Mouse (Mus musculus) thymus, adult 2 months (tissue): ENCODE data around the gene Fam216a. TPM values are rescaled to one million over a fixed set of nuclear protein-coding genes. Genes with fewer than 3 reads are reported as not detected.

Source experiments
- DNase-seq: peaks from one replicate; pipeline ENCODE4 v3.0.0; 2021
- H3K27ac ChIP-seq: fragments of 200-500 bp; 2 replicates; pipeline ENCODE4 v1.5.1; 2012; ENCODE audit warnings: low read length, control low read depth; ENCODE audit not compliant: control insufficient read depth, insufficient read depth
- H3K27me3 ChIP-seq: fragments of 200-500 bp; 2 replicates; pipeline ENCODE4 v1.6.1; 2012; ENCODE audit warnings: mild to moderate bottlenecking, low read length, moderate library complexity, mixed read lengths; ENCODE audit not compliant: control insufficient read depth, insufficient read depth
- H3K36me3 ChIP-seq: fragments of 200-500 bp; 2 replicates; pipeline ENCODE4 v1.6.1; 2012; ENCODE audit warnings: mild to moderate bottlenecking, low read length, moderate library complexity; ENCODE audit not compliant: control insufficient read depth, insufficient read depth
- H3K4me1 ChIP-seq: fragments of 200-500 bp; replicated peaks from 2 replicates; pipeline ENCODE4 v1.6.1; 2012; ENCODE audit warnings: low read length; ENCODE audit not compliant: control insufficient read depth, insufficient read depth
- H3K4me3 ChIP-seq: fragments of 200-500 bp; 2 replicates; pipeline ENCODE4 v1.5.1; 2012; ENCODE audit warnings: mild to moderate bottlenecking, low read length, control low read depth, moderate library complexity; ENCODE audit not compliant: control insufficient read depth, insufficient read depth
- CTCF ChIP-seq: fragments of 200-500 bp; IDR thresholded peaks from 2 replicates; pipeline ENCODE4 v1.5.1; 2012; ENCODE audit warnings: mild to moderate bottlenecking, control low read depth, low read length, moderate library complexity, borderline replicate concordance; ENCODE audit not compliant: control insufficient read depth, poor library complexity, insufficient read depth; ENCODE audit errors: extremely low read depth
- POLR2A ChIP-seq: fragments of 200-500 bp; IDR thresholded peaks from 2 replicates; pipeline ENCODE4 v1.6.1; 2012; ENCODE audit warnings: mild to moderate bottlenecking, low read length, control low read depth, moderate library complexity; ENCODE audit not compliant: control insufficient read depth, poor library complexity, insufficient read depth; ENCODE audit errors: extremely low read depth
- WGBS: fragments of 180-500 bp; shearing (Covaris S2); methylation state at CpG from one replicate; pipeline ENCODE4 v1.1.7; 2018; 5-methylcytosine and 5-hydroxymethylcytosine counted together
- polyA plus RNA-seq: library from polyadenylated mRNA; depleted of rRNA; stranded (reverse); fragments of >200 nt; gene quantifications from 2 replicates; pipeline ENCODE4 v1.2.3, GENCODE M21; 2012

The Fam216a gene
- polyA plus RNA-seq, 1 experiment: 54.4 TPM

DNA sequence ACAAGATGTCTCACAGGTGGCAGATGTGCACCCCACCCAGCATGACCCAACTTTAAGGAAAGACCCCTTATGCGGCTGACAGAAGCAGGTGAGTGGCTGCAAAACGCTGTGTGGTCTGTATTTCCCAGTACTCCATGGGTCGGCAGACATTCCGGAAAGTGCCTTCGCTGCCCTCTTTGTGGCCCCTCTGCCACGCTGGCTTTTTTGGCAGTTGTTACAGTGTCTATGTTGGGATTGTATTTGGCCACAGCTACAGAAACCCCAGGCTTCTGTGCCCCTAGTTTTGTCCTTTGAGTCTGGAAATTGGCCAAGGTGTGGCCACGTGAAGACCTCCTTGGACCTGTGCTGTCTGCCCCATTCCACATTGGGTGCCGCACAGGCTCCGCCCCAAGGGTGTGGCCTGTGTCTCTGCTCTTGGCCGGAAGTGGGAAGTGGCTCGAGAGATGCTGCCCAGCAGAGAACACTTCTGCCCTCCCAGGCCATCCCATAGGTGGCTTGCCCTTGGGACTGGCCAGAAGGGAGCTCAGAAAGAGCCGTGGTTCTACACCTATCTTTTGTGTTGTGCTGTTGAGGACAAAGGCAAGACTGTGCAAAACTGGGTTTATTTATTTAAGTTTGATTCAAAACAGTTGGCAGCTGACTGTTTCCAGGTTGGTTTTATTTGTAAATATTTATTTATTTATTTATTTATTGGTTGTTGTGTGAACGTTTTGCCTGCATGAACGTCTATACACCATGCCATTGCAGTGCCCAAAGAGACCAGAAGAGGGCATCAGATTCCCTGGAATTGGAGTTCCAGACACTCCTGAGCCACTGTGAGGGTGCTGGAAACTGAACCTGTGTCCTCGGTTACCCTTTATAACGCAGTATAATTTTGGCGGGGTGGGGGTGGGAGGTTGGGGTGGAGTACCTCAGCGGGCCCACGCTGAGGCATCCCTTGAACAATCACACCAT lies 37.8 kb upstream of the Fam216a start:
- H3K27me3 ChIP-seq: no peaks in the 10 kb centered on the region
- H3K27ac ChIP-seq: no peak overlapping the region
- DNase-seq: no peak
- no peak for TF ChIP-seq POLR2A
- no peak for TF ChIP-seq CTCF
- H3K4me1 ChIP-seq: no peaks in the 10 kb centered on the region
- WGBS: 96% methylated on average over 19 of the region's 19 CpGs
- peaks cover 35% of the 10 kb centered on the region for H3K36me3 ChIP-seq
- H3K4me3 ChIP-seq: no peak overlapping the region

DNA sequence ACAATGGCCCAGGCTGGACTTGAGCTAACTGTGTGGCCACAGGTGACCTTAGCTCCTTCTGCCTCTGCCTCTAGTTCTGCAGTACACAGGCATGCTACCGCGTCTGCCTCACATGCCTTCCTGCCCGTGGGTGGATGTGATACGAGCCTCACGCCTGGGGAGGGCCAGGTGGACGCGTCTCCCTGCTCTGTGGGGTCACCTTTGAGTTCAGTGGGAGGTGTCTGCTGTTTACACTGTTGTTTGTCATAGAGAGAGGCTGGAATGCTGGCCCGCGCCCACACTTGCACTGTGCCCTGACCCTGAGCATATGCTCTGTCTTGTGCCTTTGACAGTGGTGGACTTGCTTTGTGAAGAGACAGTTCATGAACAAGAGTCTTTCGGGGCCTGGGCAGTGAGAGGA lies 33.4 kb upstream of the Fam216a start:
- no peak for DNase-seq
- 97% methylated on average over 10 of the region's 10 CpGs for WGBS
- TF ChIP-seq POLR2A (no peak), CTCF (no peak)
- Histone ChIP-seq H3K36me3 (peaks cover 71% of the 10 kb centered on the region), H3K4me1 (peaks cover 9% of the 10 kb centered on the region), H3K4me3 (no peak overlapping the region), H3K27ac (no peak overlapping the region), H3K27me3 (no peaks in the 10 kb centered on the region)

GRCm38 (mm10) chr5:122403362-122403761 lies 31.2 kb upstream of the Fam216a start:
- WGBS: 98% methylated on average over 12 of the region's 12 CpGs
- peaks cover 67% of the 10 kb centered on the region for H3K36me3 ChIP-seq
- H3K27ac ChIP-seq: no peak overlapping the region
- TF ChIP-seq POLR2A (no peak), CTCF (no peak)
- no peaks in the 10 kb centered on the region for H3K27me3 ChIP-seq
- DNase-seq: no peak
- H3K4me3 ChIP-seq: no peak overlapping the region
- peaks cover 12% of the 10 kb centered on the region for H3K4me1 ChIP-seq

DNA sequence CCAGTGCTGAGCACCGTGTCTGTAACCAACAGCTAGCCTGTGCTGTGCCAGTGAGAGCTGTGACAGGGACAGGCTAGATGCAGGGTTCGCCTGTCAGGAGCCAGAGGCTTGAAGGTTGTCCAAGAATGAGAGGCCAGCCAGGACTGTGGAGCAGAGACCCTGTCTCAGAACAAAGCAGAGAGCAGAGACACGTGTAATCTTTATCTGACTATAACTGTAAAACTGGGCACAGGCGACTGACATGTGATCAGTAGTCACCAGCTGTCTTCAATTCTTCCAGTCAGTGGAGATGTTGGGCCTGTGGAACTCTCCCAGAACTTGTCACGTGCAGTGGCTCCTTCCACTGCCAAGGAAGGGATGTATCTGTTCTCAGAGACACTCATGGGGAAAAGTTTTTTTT lies 30.6 kb upstream of the Fam216a start:
- 97% methylated on average over 5 of the region's 5 CpGs for WGBS
- peaks cover 16% of the 10 kb centered on the region for H3K4me1 ChIP-seq
- no peak overlapping the region for H3K27ac ChIP-seq
- no peaks in the 10 kb centered on the region for H3K27me3 ChIP-seq
- peaks cover 70% of the 10 kb centered on the region for H3K36me3 ChIP-seq
- no peak overlapping the region for H3K4me3 ChIP-seq
- TF ChIP-seq POLR2A (no peak), CTCF (no peak)
- no peak for DNase-seq

GRCm38 (mm10) chr5:122402160-122402559 lies 30.0 kb upstream of the Fam216a start:
- DNase-seq: no peak
- TF ChIP-seq CTCF: no peak
- no peak for TF ChIP-seq POLR2A
- H3K36me3 ChIP-seq: peaks cover 70% of the 10 kb centered on the region
- no peaks in the 10 kb centered on the region for H3K27me3 ChIP-seq
- WGBS: 95% methylated on average over 13 of the region's 13 CpGs
- H3K4me3 ChIP-seq: no peak overlapping the region
- H3K27ac ChIP-seq: no peak overlapping the region
- peaks cover 22% of the 10 kb centered on the region for H3K4me1 ChIP-seq

DNA sequence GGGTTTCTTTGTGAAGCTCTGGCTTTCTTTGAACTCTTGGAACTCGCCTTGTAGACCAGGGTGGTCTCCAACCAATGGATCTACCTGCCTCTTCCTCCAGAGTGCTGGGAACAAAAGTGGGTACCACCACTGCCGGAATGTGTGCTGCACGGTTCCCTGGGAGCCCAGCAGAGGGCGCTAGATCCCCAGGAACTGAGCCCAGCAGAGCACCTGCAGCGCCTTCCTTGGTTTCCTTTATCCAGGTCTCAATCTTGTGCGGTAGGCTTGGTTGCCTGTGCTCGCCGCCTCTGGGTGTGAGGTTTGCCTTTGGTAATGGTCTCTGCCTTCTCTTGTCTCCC lies 29.1 kb upstream of the Fam216a start:
- 6% methylated on average over 8 of the region's 8 CpGs for WGBS
- TF ChIP-seq POLR2A (no peak), CTCF (peak; percentile 97)
- peaks cover 62% of the 10 kb centered on the region for H3K36me3 ChIP-seq
- H3K27ac ChIP-seq: no peak overlapping the region; the same call in 1 of the 2 replicates
- peak; percentile 75 for DNase-seq
- peaks cover 29% of the 10 kb centered on the region for H3K4me1 ChIP-seq
- H3K4me3 ChIP-seq: no peak overlapping the region
- no peaks in the 10 kb centered on the region for H3K27me3 ChIP-seq

DNA sequence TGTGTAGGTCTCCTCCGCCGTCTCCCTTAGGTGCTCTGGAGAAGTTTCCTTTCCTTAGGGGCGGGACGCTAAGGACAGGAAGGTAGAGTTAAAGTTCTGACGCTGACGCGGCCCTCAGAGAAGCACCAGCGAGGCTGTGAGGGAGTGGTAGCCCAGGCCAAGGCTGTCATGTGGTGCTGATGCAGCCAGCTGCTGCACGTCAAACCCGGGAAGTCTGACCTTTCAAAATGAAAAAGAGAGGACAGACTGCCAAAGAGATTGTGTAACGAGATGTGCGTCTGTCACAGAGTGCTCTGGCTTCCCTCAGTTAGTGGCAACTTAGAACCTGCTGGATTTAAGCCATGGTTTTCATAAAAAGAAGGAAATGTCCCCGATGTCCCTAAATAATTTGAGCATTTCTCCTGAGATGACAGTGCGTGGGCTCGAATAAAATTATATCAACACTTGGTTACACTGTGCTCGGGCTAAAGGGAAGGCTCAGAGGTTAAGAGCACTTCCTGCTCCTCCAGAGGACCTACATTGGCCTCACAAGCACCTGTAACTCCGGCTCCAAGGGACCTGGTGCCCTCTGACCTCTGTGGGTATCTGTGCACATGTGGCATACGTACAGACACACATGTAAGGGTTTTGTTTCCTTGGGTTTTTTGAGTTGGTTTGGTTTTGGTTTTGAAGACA lies 28.6 kb upstream of the Fam216a start:
- Histone ChIP-seq H3K36me3 (peaks cover 57% of the 10 kb centered on the region), H3K4me1 (peaks cover 29% of the 10 kb centered on the region), H3K27me3 (no peaks in the 10 kb centered on the region), H3K4me3 (no peak overlapping the region), H3K27ac (peak overlapping the region; percentile 37; the same call in 1 of the 2 replicates)
- 67% methylated on average over 18 of the region's 18 CpGs for WGBS
- DNase-seq: no peak
- TF ChIP-seq POLR2A: no peak
- TF ChIP-seq CTCF: no peak
